ENCODE assay signal across 10 mouse cellular contexts in the genomic region with DNA sequence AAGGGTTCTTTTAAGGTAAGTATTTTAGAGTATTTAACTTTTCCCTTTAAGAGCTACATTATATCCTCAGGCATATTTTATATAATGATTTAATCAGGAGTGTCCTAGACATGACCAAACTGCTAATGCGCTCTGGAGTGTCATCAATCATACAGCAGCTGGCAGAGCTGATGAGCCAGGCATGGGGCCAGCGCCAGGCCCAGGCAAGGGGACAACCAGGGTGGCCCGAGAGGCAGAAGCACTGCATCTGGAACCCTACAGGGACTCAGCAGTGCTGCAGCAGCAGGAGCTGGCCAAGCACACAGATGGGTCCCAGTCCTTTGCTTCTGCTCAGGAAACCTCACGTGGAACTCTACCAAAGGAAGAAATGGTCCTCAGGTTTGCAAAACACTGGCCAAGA.
DNase-seq lines count a peak whose midpoint lies in the region; ATAC-seq lines count a peak whose summit lies in the region.
"Had no signal": no experiment of that assay in that cellular context is flagged by ENCODE, and none has a peak within 500 bp of the region (broad histone marks: within the 10 kb centered on the region; RNA-seq: fewer than 3 reads in every experiment).

No protein-coding gene starts in this region.

- no peak overlapping the region for H3K4me3 ChIP-seq in forebrain, embryonic 15.5 days
- no peak overlapping the region for H3K4me3 ChIP-seq in forebrain, embryonic 16.5 days (replicated peaks; ENCODE audit: low read length)
- H3K4me3 ChIP-seq in hindbrain, embryonic 12.5 days, result no peak overlapping the region
- H3K4me3 ChIP-seq in neural tube, embryonic 14.5 days (ENCODE audit: low read depth, low read length), result no peak overlapping the region
- H3K4me3 ChIP-seq: heart, embryonic 12.5 days; limb, embryonic 12.5 days had no signal

- no peaks in the 10 kb centered on the region for H3K9me3 ChIP-seq in forebrain, embryonic 15.5 days
- H3K9me3 ChIP-seq in forebrain, embryonic 16.5 days (ENCODE audit: control insufficient read depth, low read length), result no peaks in the 10 kb centered on the region
- H3K9me3 ChIP-seq in hindbrain, embryonic 12.5 days (replicated peaks), result no peaks in the 10 kb centered on the region
- H3K9me3 ChIP-seq in neural tube, embryonic 14.5 days (ENCODE audit: control insufficient read depth, low read length), result no peaks in the 10 kb centered on the region
- H3K9me3 ChIP-seq: heart, embryonic 12.5 days; limb, embryonic 12.5 days had no signal

- no peaks in the 10 kb centered on the region for H3K4me1 ChIP-seq in forebrain, embryonic 15.5 days
- no peaks in the 10 kb centered on the region for H3K4me1 ChIP-seq in forebrain, embryonic 16.5 days (replicated peaks; ENCODE audit: control insufficient read depth, insufficient read depth, low read length)
- H3K4me1 ChIP-seq in hindbrain, embryonic 12.5 days, result no peaks in the 10 kb centered on the region
- no peaks in the 10 kb centered on the region for H3K4me1 ChIP-seq in neural tube, embryonic 14.5 days (ENCODE audit: control insufficient read depth, insufficient read depth, low read length)
- H3K4me1 ChIP-seq: heart, embryonic 12.5 days had no signal

- no peak overlapping the region for H3K27ac ChIP-seq in forebrain, embryonic 15.5 days (replicated peaks)
- no peak overlapping the region for H3K27ac ChIP-seq in forebrain, embryonic 16.5 days (ENCODE audit: low read length)
- H3K27ac ChIP-seq in hindbrain, embryonic 12.5 days, result no peak overlapping the region
- H3K27ac ChIP-seq in neural tube, embryonic 14.5 days (ENCODE audit: low read depth, low read length), result no peak overlapping the region
- H3K27ac ChIP-seq: limb, embryonic 12.5 days had no signal

- H3K36me3 ChIP-seq in forebrain, embryonic 15.5 days, result no peaks in the 10 kb centered on the region
- no peaks in the 10 kb centered on the region for H3K36me3 ChIP-seq in forebrain, embryonic 16.5 days (ENCODE audit: control insufficient read depth, insufficient read depth)
- H3K36me3 ChIP-seq in hindbrain, embryonic 12.5 days, result no peaks in the 10 kb centered on the region
- no peaks in the 10 kb centered on the region for H3K36me3 ChIP-seq in neural tube, embryonic 14.5 days (ENCODE audit: control insufficient read depth, insufficient read depth, low read length)
- H3K36me3 ChIP-seq: heart, embryonic 12.5 days; limb, embryonic 12.5 days had no signal

- DNase-seq in lung, postnatal 10 days, result peak; percentile 37
- DNase-seq in lung, postnatal 25 days (ENCODE audit: low spot score), result no peak
- no peak for DNase-seq in gastrocnemius, postnatal 4 days (ENCODE audit: low spot score in 2 of 2)
- no peak for DNase-seq in thymus, postnatal 0 days (ENCODE audit: low spot score)

- no peak overlapping the region for H3K4me2 ChIP-seq in forebrain, embryonic 15.5 days (replicated peaks)
- no peak overlapping the region for H3K4me2 ChIP-seq in forebrain, embryonic 16.5 days (ENCODE audit: low read length)
- H3K4me2 ChIP-seq in hindbrain, embryonic 12.5 days (replicated peaks), result no peak overlapping the region
- no peak overlapping the region for H3K4me2 ChIP-seq in neural tube, embryonic 14.5 days (ENCODE audit: low read depth, low read length)
- H3K4me2 ChIP-seq: limb, embryonic 12.5 days had no signal

- no peak overlapping the region for H3K9ac ChIP-seq in forebrain, embryonic 15.5 days (replicated peaks)
- H3K9ac ChIP-seq in forebrain, embryonic 16.5 days (replicated peaks; ENCODE audit: low read depth, low read length), result no peak overlapping the region
- H3K9ac ChIP-seq in hindbrain, embryonic 12.5 days, result no peak overlapping the region
- H3K9ac ChIP-seq in neural tube, embryonic 14.5 days (replicated peaks; ENCODE audit: low read depth, low read length), result no peak overlapping the region
- H3K9ac ChIP-seq: heart, embryonic 12.5 days; limb, embryonic 12.5 days had no signal

- WGBS in forebrain, embryonic 15.5 days, result 77% methylated on average over 4 of the region's 4 CpGs
- 68% methylated on average over 4 of the region's 4 CpGs for WGBS in forebrain, embryonic 16.5 days
- WGBS in hindbrain, embryonic 12.5 days, result 50% methylated on average over 4 of the region's 4 CpGs
- WGBS in neural tube, embryonic 14.5 days, result 39% methylated on average over 4 of the region's 4 CpGs

- peak; percentile 58 for ATAC-seq in forebrain, embryonic 15.5 days (replicated peaks)
- ATAC-seq in forebrain, embryonic 16.5 days, result no peak
- peak; percentile 78 for ATAC-seq in hindbrain, embryonic 12.5 days (ENCODE audit: low FRiP score)
- peak; percentile 79 for ATAC-seq in neural tube, embryonic 14.5 days (ENCODE audit: low read depth)

- H3K27me3 ChIP-seq in forebrain, embryonic 15.5 days, result no peaks in the 10 kb centered on the region
- H3K27me3 ChIP-seq in forebrain, embryonic 16.5 days (replicated peaks; ENCODE audit: control insufficient read depth, insufficient read depth, low read length), result no peaks in the 10 kb centered on the region
- no peaks in the 10 kb centered on the region for H3K27me3 ChIP-seq in hindbrain, embryonic 12.5 days
- no peaks in the 10 kb centered on the region for H3K27me3 ChIP-seq in neural tube, embryonic 14.5 days (ENCODE audit: control insufficient read depth, insufficient read depth, low read length)
- H3K27me3 ChIP-seq: heart, embryonic 12.5 days; limb, embryonic 12.5 days had no signal
